In genomic region chr5:146567054-146567453, GRCm38 (mm10) we compare ENCODE assay signal across 11 mouse cellular contexts. TPM values are rescaled to one million over a fixed set of nuclear protein-coding genes. Genes with fewer than 3 reads are reported as not detected.
DNase-seq lines count a peak whose midpoint lies in the region; ATAC-seq and TF ChIP-seq lines count a peak whose summit lies in the region.
"Had no signal": no experiment of that assay in that cellular context is flagged by ENCODE, and none has a peak within 500 bp of the region (broad histone marks: within the 10 kb centered on the region; RNA-seq: fewer than 3 reads in every experiment).

No protein-coding gene starts in this region.

- WGBS in hindbrain, embryonic 11.5 days, result 60% methylated on average over 4 of the region's 4 CpGs
- 68% methylated on average over 4 of the region's 4 CpGs for WGBS in hindbrain, embryonic 16.5 days
- 64% methylated on average over 4 of the region's 4 CpGs for WGBS in forebrain, embryonic 12.5 days

- POLR2A ChIA-PET in Patski (lab: Charles Lee), result no interaction called here

- no peak for ATAC-seq in hindbrain, embryonic 11.5 days (ENCODE audit: low FRiP score)
- no peak for ATAC-seq in hindbrain, embryonic 16.5 days
- ATAC-seq in Patski, result no peak
- ATAC-seq in megakaryocyte progenitor cell, adult 5-6 weeks (replicated peaks; ENCODE audit: poor library complexity), result peak; percentile 75
- no peak for ATAC-seq in forebrain, embryonic 12.5 days (ENCODE audit: low FRiP score)

- H3K27me3 ChIP-seq in hindbrain, embryonic 11.5 days (ENCODE audit: control insufficient read depth, insufficient read depth, low read length), result no peaks in the 10 kb centered on the region
- no peaks in the 10 kb centered on the region for H3K27me3 ChIP-seq in hindbrain, embryonic 16.5 days (replicated peaks; ENCODE audit: control insufficient read depth, insufficient read depth, low read length)
- peaks cover 5% of the 10 kb centered on the region for H3K27me3 ChIP-seq in Patski
- no peaks in the 10 kb centered on the region for H3K27me3 ChIP-seq in forebrain, embryonic 12.5 days
- H3K27me3 ChIP-seq: limb, embryonic 13.5 days had no signal

- H3K4me3 ChIP-seq in hindbrain, embryonic 11.5 days (ENCODE audit: low read depth, low read length), result no peak overlapping the region
- H3K4me3 ChIP-seq in hindbrain, embryonic 16.5 days (ENCODE audit: low read length), result no peak overlapping the region
- no peak overlapping the region for H3K4me3 ChIP-seq in forebrain, embryonic 12.5 days (replicated peaks)
- H3K4me3 ChIP-seq: limb, embryonic 13.5 days had no signal

- DNase-seq in hindbrain, embryonic 11.5 days (ENCODE audit: low spot score), result peak; percentile 69
- peak; percentile 73 for DNase-seq in 3T3-L1 (ENCODE audit: low read depth, low spot score)
- no peak for DNase-seq in Patski (ENCODE audit: low read depth, low spot score)
- DNase-seq in ovary, postnatal 36 days (ENCODE audit: low spot score), result no peak
- DNase-seq in layer of hippocampus, postnatal 10 days (ENCODE audit: low spot score in 2 of 2), result no peak
- DNase-seq: adrenal gland, postnatal 14 days; gastrocnemius, postnatal 25 days had no signal

- CTCF ChIA-PET in Patski (lab: Charles Lee), result no interaction called here

- no peaks in the 10 kb centered on the region for H3K4me1 ChIP-seq in hindbrain, embryonic 11.5 days (replicated peaks; ENCODE audit: control insufficient read depth, insufficient read depth, low read length)
- no peaks in the 10 kb centered on the region for H3K4me1 ChIP-seq in hindbrain, embryonic 16.5 days (ENCODE audit: control insufficient read depth, insufficient read depth, low read depth, low read length)
- no peaks in the 10 kb centered on the region for H3K4me1 ChIP-seq in forebrain, embryonic 12.5 days
- H3K4me1 ChIP-seq: limb, embryonic 13.5 days had no signal

- no peak overlapping the region for H3K9ac ChIP-seq in hindbrain, embryonic 11.5 days (ENCODE audit: low read depth, low read length)
- no peak overlapping the region for H3K9ac ChIP-seq in hindbrain, embryonic 16.5 days (ENCODE audit: low read depth, low read length)
- no peak overlapping the region for H3K9ac ChIP-seq in forebrain, embryonic 12.5 days
- H3K9ac ChIP-seq: limb, embryonic 13.5 days had no signal

- in situ Hi-C loops in Patski (cut with MboI; ENCODE audit: low pct_unique_long_range_greater_than_20kb), result loop anchor here (5.0 kb wide), 1 partner anchor 420 kb away; no protein-coding TSS in a partner anchor

- peak; percentile 55 for TF ChIP-seq CTCF in Patski (IDR thresholded peaks at IDR 0.05)

- H3K27ac ChIP-seq in hindbrain, embryonic 11.5 days (ENCODE audit: low read depth, low read length), result no peak overlapping the region
- H3K27ac ChIP-seq in hindbrain, embryonic 16.5 days (ENCODE audit: low read depth, low read length), result no peak overlapping the region
- H3K27ac ChIP-seq in forebrain, embryonic 12.5 days, result no peak overlapping the region
- H3K27ac ChIP-seq: limb, embryonic 13.5 days had no signal

- no peak overlapping the region for H3K4me2 ChIP-seq in hindbrain, embryonic 11.5 days (replicated peaks; ENCODE audit: low read depth, low read length)
- H3K4me2 ChIP-seq in hindbrain, embryonic 16.5 days (ENCODE audit: low read length), result no peak overlapping the region
- no peak overlapping the region for H3K4me2 ChIP-seq in forebrain, embryonic 12.5 days
- H3K4me2 ChIP-seq: limb, embryonic 13.5 days had no signal

- no peaks in the 10 kb centered on the region for H3K9me3 ChIP-seq in hindbrain, embryonic 11.5 days (ENCODE audit: control insufficient read depth, low read length)
- H3K9me3 ChIP-seq in hindbrain, embryonic 16.5 days (ENCODE audit: control insufficient read depth, low read length), result no peaks in the 10 kb centered on the region
- no peaks in the 10 kb centered on the region for H3K9me3 ChIP-seq in forebrain, embryonic 12.5 days
- H3K9me3 ChIP-seq: limb, embryonic 13.5 days had no signal

- no peaks in the 10 kb centered on the region for H3K36me3 ChIP-seq in hindbrain, embryonic 11.5 days (ENCODE audit: control insufficient read depth, insufficient read depth, low read length)
- no peaks in the 10 kb centered on the region for H3K36me3 ChIP-seq in hindbrain, embryonic 16.5 days (ENCODE audit: control insufficient read depth, insufficient read depth, low read length)
- no peaks in the 10 kb centered on the region for H3K36me3 ChIP-seq in forebrain, embryonic 12.5 days (replicated peaks)
- H3K36me3 ChIP-seq: limb, embryonic 13.5 days had no signal

RNA-seq across cellular contexts. Expression of gene Gm3415, which starts 11.1 kb away (rescaled TPM):
- polyA plus RNA-seq in hindbrain, embryonic 11.5 days (2014; fragmentation: Nextera tagmentation; extraction: Ambion mirVana), result not detected in 2 replicates
- not detected in 2 replicates for polyA plus RNA-seq in hindbrain, embryonic 16.5 days (2015; fragmentation: Nextera tagmentation; extraction: Ambion mirVana)
- polyA plus RNA-seq in Patski (2021), result not detected
- not detected in 2 replicates for total RNA-seq in megakaryocyte progenitor cell, adult 5-6 weeks (2015)
- not detected in 2 replicates for total RNA-seq in megakaryocyte progenitor cell, adult 5-6 weeks (2017)
- total RNA-seq in layer of hippocampus, postnatal 10 days (2021), result not detected
- not detected in 2 replicates for polyA plus RNA-seq in forebrain, embryonic 12.5 days (2016; fragmentation: Nextera tagmentation; extraction: Ambion mirVana)
- total RNA-seq: adrenal gland, postnatal 14 days; gastrocnemius, postnatal 25 days had no signal
- polyA plus RNA-seq: limb, embryonic 13.5 days had no signal

RNA-seq across cellular contexts. Expression of gene Gpr12, which starts 18.0 kb away (rescaled TPM):
- 0.14 and 0.38 TPM in 2 replicates for polyA plus RNA-seq in hindbrain, embryonic 11.5 days (2014; fragmentation: Nextera tagmentation; extraction: Ambion mirVana)
- 28.0 and 29.8 TPM in 2 replicates for polyA plus RNA-seq in hindbrain, embryonic 16.5 days (2015; fragmentation: Nextera tagmentation; extraction: Ambion mirVana)
- 0.03 TPM for polyA plus RNA-seq in Patski (2021)
- not detected in 2 replicates for total RNA-seq in megakaryocyte progenitor cell, adult 5-6 weeks (2015)
- not detected in 2 replicates for total RNA-seq in megakaryocyte progenitor cell, adult 5-6 weeks (2017)
- 10 to 100 TPM; 46.1 to 46.9 TPM for total RNA-seq in layer of hippocampus, postnatal 10 days (2021)
- 0.93 and 1.1 TPM in 2 replicates for polyA plus RNA-seq in forebrain, embryonic 12.5 days (2016; fragmentation: Nextera tagmentation; extraction: Ambion mirVana)
- total RNA-seq: gastrocnemius, postnatal 25 days had no signal

RNA-seq across cellular contexts. Expression of gene Gm3409, which starts 29.6 kb away (rescaled TPM):
- not detected in 2 replicates for polyA plus RNA-seq in hindbrain, embryonic 11.5 days (2014; fragmentation: Nextera tagmentation; extraction: Ambion mirVana)
- not detected in 2 replicates for polyA plus RNA-seq in hindbrain, embryonic 16.5 days (2015; fragmentation: Nextera tagmentation; extraction: Ambion mirVana)
- polyA plus RNA-seq in Patski (2021), result not detected
- not detected in 2 replicates for total RNA-seq in megakaryocyte progenitor cell, adult 5-6 weeks (2015)
- total RNA-seq in megakaryocyte progenitor cell, adult 5-6 weeks (2017), result not detected in 2 replicates
- not detected for total RNA-seq in layer of hippocampus, postnatal 10 days (2021)
- polyA plus RNA-seq in forebrain, embryonic 12.5 days (2016; fragmentation: Nextera tagmentation; extraction: Ambion mirVana), result not detected in 2 replicates
- total RNA-seq: adrenal gland, postnatal 14 days; gastrocnemius, postnatal 25 days had no signal
- polyA plus RNA-seq: limb, embryonic 13.5 days had no signal

RNA-seq across cellular contexts. Expression of gene Gm3404, which starts 41.5 kb away (rescaled TPM):
- not detected in 2 replicates for polyA plus RNA-seq in hindbrain, embryonic 11.5 days (2014; fragmentation: Nextera tagmentation; extraction: Ambion mirVana)
- not detected in 2 replicates for polyA plus RNA-seq in hindbrain, embryonic 16.5 days (2015; fragmentation: Nextera tagmentation; extraction: Ambion mirVana)
- polyA plus RNA-seq in Patski (2021), result not detected
- total RNA-seq in megakaryocyte progenitor cell, adult 5-6 weeks (2015), result not detected in 2 replicates
- not detected in 2 replicates for total RNA-seq in megakaryocyte progenitor cell, adult 5-6 weeks (2017)
- total RNA-seq in layer of hippocampus, postnatal 10 days (2021), result not detected
- not detected in 2 replicates for polyA plus RNA-seq in forebrain, embryonic 12.5 days (2016; fragmentation: Nextera tagmentation; extraction: Ambion mirVana)
- total RNA-seq: adrenal gland, postnatal 14 days; gastrocnemius, postnatal 25 days had no signal
- polyA plus RNA-seq: limb, embryonic 13.5 days had no signal

RNA-seq across cellular contexts. Expression of gene Gm3402, which starts 53.1 kb away (rescaled TPM):
- not detected in 2 replicates for polyA plus RNA-seq in hindbrain, embryonic 11.5 days (2014; fragmentation: Nextera tagmentation; extraction: Ambion mirVana)
- not detected in 2 replicates for polyA plus RNA-seq in hindbrain, embryonic 16.5 days (2015; fragmentation: Nextera tagmentation; extraction: Ambion mirVana)
- polyA plus RNA-seq in Patski (2021), result not detected
- total RNA-seq in megakaryocyte progenitor cell, adult 5-6 weeks (2015), result not detected in 2 replicates
- total RNA-seq in megakaryocyte progenitor cell, adult 5-6 weeks (2017), result not detected in 2 replicates
- not detected for total RNA-seq in layer of hippocampus, postnatal 10 days (2021)
- polyA plus RNA-seq in forebrain, embryonic 12.5 days (2016; fragmentation: Nextera tagmentation; extraction: Ambion mirVana), result not detected in 2 replicates
- total RNA-seq: adrenal gland, postnatal 14 days; gastrocnemius, postnatal 25 days had no signal
- polyA plus RNA-seq: limb, embryonic 13.5 days had no signal

Comparison
In these comparisons a context has a peak if more than half of its experiments do, and no peak if none do; other contexts are left out.
1. RNA of gene Gpr12, which starts 18.0 kb away (polyA plus RNA-seq): 28.0 to 29.8 TPM in hindbrain, embryonic 16.5 days; 0.93 to 1.1 TPM in forebrain, embryonic 12.5 days, 0.14 to 0.38 TPM in hindbrain, embryonic 11.5 days and 0.03 TPM in Patski (single experiment); every median in the first group is over 10 times any median in the second.
2. DNase-seq: peak in hindbrain, embryonic 11.5 days (single experiment) and 3T3-L1 (single experiment); none in Patski (single experiment), ovary, postnatal 36 days (single experiment) and layer of hippocampus, postnatal 10 days (0 of 2).